Mouse (Mus musculus) forebrain, embryonic 16.5 days (tissue): ENCODE data around the gene Ube2g2. TPM values are rescaled to one million over a fixed set of nuclear protein-coding genes. Genes with fewer than 3 reads are reported as not detected.

Experiments
- ATAC-seq: fragments of 200-750 bp; cut with Nextera tagmentation; 2 replicates; pipeline ENCODE4 v1.8.0; 2017; ENCODE audit warnings: mild to moderate bottlenecking, moderate library complexity
- H3K27ac ChIP-seq: fragments of 300-500 bp; sonication (generic); 2 replicates; pipeline ENCODE4 v1.5.1; 2014; ENCODE audit warnings: low read length, control low read depth
- H3K27me3 ChIP-seq: fragments of 300-500 bp; sonication (generic); replicated peaks from 2 replicates; pipeline ENCODE4 v1.6.1; 2014; ENCODE audit warnings: low read length; ENCODE audit not compliant: control insufficient read depth, insufficient read depth
- H3K36me3 ChIP-seq: fragments of 300-500 bp; sonication (generic); 2 replicates; pipeline ENCODE4 v1.6.1; 2014; ENCODE audit not compliant: control insufficient read depth, insufficient read depth
- H3K4me1 ChIP-seq: fragments of 300-500 bp; sonication (generic); replicated peaks from 2 replicates; pipeline ENCODE4 v1.6.1; 2014; ENCODE audit warnings: low read length; ENCODE audit not compliant: control insufficient read depth, insufficient read depth
- H3K4me2 ChIP-seq: fragments of 300-500 bp; sonication (generic); 2 replicates; pipeline ENCODE4 v1.6.1; 2014; ENCODE audit warnings: mild to moderate bottlenecking, low read length, control low read depth
- H3K4me3 ChIP-seq: fragments of 300-500 bp; sonication (generic); replicated peaks from 2 replicates; pipeline ENCODE4 v1.5.1; 2014; ENCODE audit warnings: mild to moderate bottlenecking, low read length, control low read depth
- H3K9ac ChIP-seq: fragments of 300-500 bp; sonication (generic); replicated peaks from 2 replicates; pipeline ENCODE4 v1.6.1; 2014; ENCODE audit warnings: low read depth, low read length, control low read depth
- H3K9me3 ChIP-seq: fragments of 300-500 bp; sonication (generic); 2 replicates; pipeline ENCODE4 v1.6.1; 2016; ENCODE audit warnings: low read length; ENCODE audit not compliant: control insufficient read depth
- WGBS: fragments of 180-500 bp; shearing (Covaris S2); extraction: QIAGEN DNeasy Blood & Tissue Kit; methylation state at CpG from one replicate; pipeline ENCODE4 v1.1.7; 2014; 5-methylcytosine and 5-hydroxymethylcytosine counted together
- polyA plus RNA-seq: library from polyadenylated mRNA; unstranded; fragments of >200 nt; fragmentation: Nextera tagmentation; extraction: Ambion mirVana; gene quantifications from 2 replicates; pipeline ENCODE4 v1.2.1, GENCODE M21; 2015

Gene Ube2g2
- polyA plus RNA-seq, 1 experiment from 2014 or later, result 107 TPM

- Histone ChIP-seq H3K4me2 (no peak overlapping the region), H3K9ac (no peak overlapping the region), H3K36me3 (peaks cover 3% of the 10 kb centered on the region; the same call in 1 of the 2 replicates), H3K27ac (no peak overlapping the region), H3K4me3 (no peak overlapping the region), H3K9me3 (no peaks in the 10 kb centered on the region), H3K27me3 (no peaks in the 10 kb centered on the region), H3K4me1 (peaks cover 33% of the 10 kb centered on the region)
- peak; percentile 70 for ATAC-seq
- WGBS, result 23% methylated on average over 2 of the region's 2 CpGs
Measured at GRCm38 (mm10) chr10:77627497-77627896, 5.4 kb downstream of the Ube2g2 start.

GRCm38 (mm10) chr10:77629163-77629562 is 7.1 kb downstream of the Ube2g2 start:
- WGBS, result 85% methylated on average over 3 of the region's 3 CpGs
- no peak for ATAC-seq
- no peak overlapping the region for H3K4me2 ChIP-seq
- H3K36me3 ChIP-seq, result peaks cover 9% of the 10 kb centered on the region
- H3K27ac ChIP-seq, result no peak overlapping the region
- no peaks in the 10 kb centered on the region for H3K27me3 ChIP-seq
- H3K9me3 ChIP-seq, result no peaks in the 10 kb centered on the region
- no peak overlapping the region for H3K9ac ChIP-seq
- peaks cover 19% of the 10 kb centered on the region for H3K4me1 ChIP-seq
- H3K4me3 ChIP-seq, result no peak overlapping the region

DNA sequence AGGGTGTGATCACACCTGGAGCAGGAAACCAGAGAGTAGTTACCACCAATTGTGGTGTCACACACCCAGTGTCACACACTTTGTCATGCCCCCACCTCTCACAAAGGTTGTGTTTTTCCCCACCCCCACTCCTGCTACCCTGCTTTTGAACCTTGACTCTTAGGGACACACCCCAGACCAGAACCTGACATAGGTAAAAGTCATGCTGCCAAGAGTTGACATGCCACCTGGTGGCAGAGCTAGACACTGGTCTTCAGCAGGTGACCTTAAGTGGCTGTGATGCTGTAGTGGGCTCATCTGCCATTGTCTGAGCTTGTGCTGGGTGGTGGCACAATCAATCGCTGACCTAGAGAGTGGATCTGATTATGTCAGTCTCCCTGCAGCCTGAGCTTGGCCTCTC is 7.9 kb downstream of the Ube2g2 start:
- H3K4me1 ChIP-seq, result peaks cover 11% of the 10 kb centered on the region
- WGBS, result 97% methylated on average over 1 of the region's 1 CpGs
- no peaks in the 10 kb centered on the region for H3K27me3 ChIP-seq
- H3K27ac ChIP-seq, result no peak overlapping the region
- peaks cover 9% of the 10 kb centered on the region for H3K36me3 ChIP-seq
- no peaks in the 10 kb centered on the region for H3K9me3 ChIP-seq
- H3K4me3 ChIP-seq, result no peak overlapping the region
- ATAC-seq, result no peak
- no peak overlapping the region for H3K9ac ChIP-seq
- H3K4me2 ChIP-seq, result no peak overlapping the region

DNA sequence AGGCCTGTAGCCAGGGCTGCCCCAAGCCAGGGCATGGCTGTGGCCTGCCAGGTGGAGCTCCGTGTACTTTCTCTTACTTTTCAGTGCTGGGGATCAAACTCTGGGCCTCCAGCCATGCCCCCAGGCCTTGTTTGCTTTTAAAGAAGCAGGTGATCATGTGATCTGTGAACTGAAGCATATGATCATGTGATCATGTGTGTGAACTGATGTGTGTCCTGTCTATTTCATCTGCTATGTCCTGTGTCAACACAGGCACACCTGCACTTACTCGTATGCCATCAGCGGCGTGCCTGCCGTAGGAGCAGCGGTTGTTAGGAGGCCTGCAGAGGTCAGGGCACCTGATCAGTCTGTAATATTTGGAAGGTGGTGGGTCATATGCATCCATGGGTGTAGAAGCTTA is 11.9 kb downstream of the Ube2g2 start:
- Histone ChIP-seq H3K4me3 (no peak overlapping the region), H3K4me1 (no peaks in the 10 kb centered on the region), H3K4me2 (no peak overlapping the region), H3K9me3 (no peaks in the 10 kb centered on the region), H3K27me3 (no peaks in the 10 kb centered on the region), H3K36me3 (peaks cover 7% of the 10 kb centered on the region), H3K27ac (no peak overlapping the region), H3K9ac (no peak overlapping the region)
- no peak for ATAC-seq
- 76% methylated on average over 6 of the region's 6 CpGs for WGBS

DNA sequence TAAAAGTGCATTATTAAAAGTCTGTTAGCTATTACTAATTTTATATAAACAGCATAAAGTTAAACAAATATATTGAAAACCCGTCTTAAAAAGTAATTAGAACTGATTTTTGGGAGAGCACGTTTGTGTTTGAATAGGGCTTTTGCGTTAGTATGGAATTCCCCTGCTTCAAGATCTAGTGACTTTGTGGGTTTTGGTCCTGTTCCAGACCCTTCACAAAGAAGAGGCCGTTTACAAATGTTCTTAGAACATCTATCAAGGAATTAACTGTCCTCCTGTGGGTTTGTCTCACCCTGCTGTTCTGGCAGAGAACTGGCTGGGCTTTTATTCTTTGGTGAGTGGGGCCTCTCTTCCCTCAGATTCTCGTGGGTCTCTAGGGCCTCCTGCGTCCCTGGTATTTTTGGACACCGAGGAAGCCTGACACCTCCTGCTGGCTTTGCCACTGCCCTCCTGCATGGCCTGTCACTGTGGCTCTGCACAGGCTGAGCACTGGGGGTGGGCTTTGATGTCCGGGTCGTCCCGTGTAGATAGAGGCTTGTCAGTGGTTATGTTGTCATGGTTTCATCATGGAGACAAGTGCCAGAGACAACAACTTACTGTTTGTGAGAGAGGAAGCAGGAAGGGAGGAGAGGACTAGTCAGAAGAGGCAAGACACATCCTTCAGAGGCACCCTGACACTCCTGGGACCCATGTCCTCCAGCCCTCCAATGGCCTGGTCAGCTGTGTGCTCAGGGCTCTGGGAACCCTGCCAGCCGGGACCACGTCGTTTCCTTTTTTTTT is 12.6 kb downstream of the Ube2g2 start:
- H3K36me3 ChIP-seq, result peaks cover 7% of the 10 kb centered on the region
- H3K27me3 ChIP-seq, result no peaks in the 10 kb centered on the region
- H3K27ac ChIP-seq, result no peak overlapping the region
- H3K4me3 ChIP-seq, result no peak overlapping the region
- 58% methylated on average over 13 of the region's 13 CpGs for WGBS
- no peaks in the 10 kb centered on the region for H3K4me1 ChIP-seq
- no peak overlapping the region for H3K9ac ChIP-seq
- no peak overlapping the region for H3K4me2 ChIP-seq
- no peaks in the 10 kb centered on the region for H3K9me3 ChIP-seq
- no peak for ATAC-seq

DNA sequence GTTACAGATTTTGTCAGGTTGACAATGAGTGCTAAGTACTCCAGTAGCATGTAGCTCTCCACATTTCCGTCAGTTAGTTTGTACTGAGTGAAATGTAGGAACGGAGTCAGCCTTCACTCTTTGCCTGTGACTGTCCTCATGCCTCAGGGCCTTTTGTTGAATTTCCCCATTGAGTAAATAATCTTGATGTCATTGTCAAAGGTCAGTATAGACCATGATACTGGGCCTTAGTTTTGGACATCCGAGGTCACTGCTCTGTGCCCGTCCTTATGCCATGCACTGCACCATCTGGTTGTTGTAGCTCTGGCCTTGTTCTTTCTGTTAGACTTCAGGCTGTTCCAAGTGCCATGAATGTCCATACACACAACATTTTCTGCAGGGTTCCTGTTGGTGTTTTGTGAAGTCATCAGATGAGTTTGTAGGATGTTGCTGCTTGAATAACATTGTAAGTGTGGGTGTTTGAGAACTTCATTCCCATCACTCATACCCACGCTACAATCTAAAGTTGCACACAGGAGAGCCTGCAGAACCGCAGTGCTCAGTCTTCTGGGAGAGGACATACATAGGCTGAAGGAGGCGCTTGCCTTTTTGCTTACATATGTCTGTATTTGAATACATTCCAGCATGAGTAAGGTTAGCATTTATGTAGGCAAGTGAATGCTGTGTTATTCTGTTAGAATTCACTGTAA is 14.3 kb downstream of the Ube2g2 start:
- 93% methylated on average over 7 of the region's 7 CpGs for WGBS

DNA sequence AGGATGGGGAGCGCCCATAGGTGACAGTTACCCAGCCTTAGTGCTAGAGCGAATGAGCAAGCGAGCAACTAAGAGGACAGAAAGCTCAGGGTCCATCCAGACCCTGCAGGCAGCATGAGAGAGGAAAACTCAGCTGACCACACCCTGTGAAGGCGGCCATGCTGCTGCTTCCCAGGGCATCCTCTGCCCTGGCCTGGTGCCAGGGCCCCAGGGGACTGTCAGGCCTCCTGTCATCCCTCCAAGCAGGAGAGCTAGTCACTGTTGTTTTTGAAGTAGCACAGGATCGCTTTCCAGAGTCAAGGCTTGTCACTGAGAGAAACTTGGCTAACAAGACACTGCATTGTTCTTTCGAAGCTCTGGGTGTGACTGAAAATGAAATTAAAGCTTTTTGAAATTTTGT is 16.9 kb downstream of the Ube2g2 start:
- peaks cover 11% of the 10 kb centered on the region for H3K36me3 ChIP-seq
- H3K4me1 ChIP-seq, result no peaks in the 10 kb centered on the region
- WGBS, result 75% methylated on average over 6 of the region's 6 CpGs
- no peaks in the 10 kb centered on the region for H3K9me3 ChIP-seq
- H3K27me3 ChIP-seq, result no peaks in the 10 kb centered on the region
- H3K9ac ChIP-seq, result no peak overlapping the region
- H3K4me2 ChIP-seq, result no peak overlapping the region
- no peak overlapping the region for H3K4me3 ChIP-seq
- H3K27ac ChIP-seq, result no peak overlapping the region
- no peak for ATAC-seq

More for the DNA sequence above, 14.3 kb downstream of the Ube2g2 start:
- no peak overlapping the region for H3K4me2 ChIP-seq
- H3K9me3 ChIP-seq, result no peaks in the 10 kb centered on the region
- H3K27me3 ChIP-seq, result no peaks in the 10 kb centered on the region
- no peak overlapping the region for H3K27ac ChIP-seq
- H3K9ac ChIP-seq, result no peak overlapping the region
- ATAC-seq, result no peak
- H3K36me3 ChIP-seq, result peaks cover 9% of the 10 kb centered on the region
- H3K4me3 ChIP-seq, result no peak overlapping the region
- no peaks in the 10 kb centered on the region for H3K4me1 ChIP-seq

DNA sequence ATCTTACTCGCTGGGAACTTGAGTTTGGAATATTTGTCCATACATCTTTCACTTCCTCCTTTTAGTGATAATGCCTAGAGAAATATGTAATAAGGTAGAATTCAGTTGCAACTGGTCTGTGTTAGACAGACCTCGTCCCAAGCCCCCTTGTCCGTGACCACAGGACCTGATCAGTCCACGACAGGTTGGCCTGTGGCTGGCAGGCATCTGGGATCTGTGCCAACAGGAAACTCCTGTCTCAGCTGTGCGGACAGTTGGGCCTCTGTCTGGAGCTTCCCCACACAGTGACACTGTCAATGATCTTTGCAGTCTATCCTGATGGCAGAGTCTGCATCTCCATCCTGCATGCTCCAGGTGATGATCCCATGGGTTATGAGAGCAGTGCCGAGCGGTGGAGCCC is 21.1 kb downstream of the Ube2g2 start:
- no peaks in the 10 kb centered on the region for H3K27me3 ChIP-seq
- 0 out of 2 replicates have a peak, but pooled peaks cover 4% of the 10 kb centered on the region for H3K4me1 ChIP-seq
- peaks cover 27% of the 10 kb centered on the region for H3K36me3 ChIP-seq
- WGBS, result 81% methylated on average over 7 of the region's 7 CpGs
- no peak overlapping the region for H3K9ac ChIP-seq
- no peaks in the 10 kb centered on the region for H3K9me3 ChIP-seq
- no peak overlapping the region for H3K27ac ChIP-seq
- ATAC-seq, result no peak
- no peak overlapping the region for H3K4me3 ChIP-seq
- H3K4me2 ChIP-seq, result no peak overlapping the region

GRCm38 (mm10) chr10:77645571-77645970 is 23.5 kb downstream of the Ube2g2 start:
- no peak for ATAC-seq
- Histone ChIP-seq H3K9ac (no peak overlapping the region), H3K36me3 (peaks cover 27% of the 10 kb centered on the region), H3K27ac (no peak overlapping the region), H3K27me3 (no peaks in the 10 kb centered on the region), H3K4me1 (0 out of 2 replicates have a peak, but pooled peaks cover 4% of the 10 kb centered on the region), H3K9me3 (no peaks in the 10 kb centered on the region), H3K4me2 (no peak overlapping the region), H3K4me3 (no peak overlapping the region)
- 94% methylated on average over 5 of the region's 5 CpGs for WGBS
